Mouse (Mus musculus) forebrain, embryonic 10.5 days (tissue): ENCODE results near the gene Polr1a. TPM values are rescaled to one million over a fixed set of nuclear protein-coding genes. Genes with fewer than 3 reads are reported as not detected.

Experiments used
- DNase-seq: peaks from one replicate; pipeline ENCODE4 v3.0.0-alpha.2; 2017; ENCODE audit warnings: low spot score; ENCODE audit errors: extremely low spot score
- H3K27ac ChIP-seq: fragments of 300-500 bp; sonication (generic); 2 replicates; pipeline ENCODE4 v1.5.1; 2016; ENCODE audit warnings: mild to moderate bottlenecking
- H3K27me3 ChIP-seq: fragments of 300-500 bp; sonication (generic); 2 replicates; pipeline ENCODE4 v1.6.1; 2016; ENCODE audit warnings: mild to moderate bottlenecking; ENCODE audit not compliant: poor library complexity, severe bottlenecking
- H3K36me3 ChIP-seq: fragments of 300-500 bp; sonication (generic); replicated peaks from 2 replicates; pipeline ENCODE4 v1.6.1; 2016; ENCODE audit warnings: mild to moderate bottlenecking, moderate library complexity
- H3K4me1 ChIP-seq: fragments of 300-500 bp; sonication (generic); 2 replicates; pipeline ENCODE4 v1.6.1; 2016
- H3K4me3 ChIP-seq: fragments of 300-500 bp; sonication (generic); 2 replicates; pipeline ENCODE4 v1.5.1; 2016; ENCODE audit warnings: mild to moderate bottlenecking, moderate library complexity
- H3K9me3 ChIP-seq: fragments of 300-500 bp; sonication (generic); 2 replicates; pipeline ENCODE4 v1.6.1; 2016; ENCODE audit warnings: mild to moderate bottlenecking, moderate library complexity
- WGBS: fragments of 180-500 bp; shearing (Covaris S2); methylation state at CpG from one replicate; pipeline ENCODE4 v1.1.7; 2016; 5-methylcytosine and 5-hydroxymethylcytosine counted together
- polyA plus RNA-seq: library from polyadenylated mRNA; unstranded; fragments of >200 nt; fragmentation: Nextera tagmentation; extraction: Ambion mirVana; gene quantifications from 2 replicates; pipeline ENCODE4 v1.2.1, GENCODE M21; 2016

Polr1a gene
- polyA plus RNA-seq, 1 experiment from 2014 or later: 49.6 TPM

DNA sequence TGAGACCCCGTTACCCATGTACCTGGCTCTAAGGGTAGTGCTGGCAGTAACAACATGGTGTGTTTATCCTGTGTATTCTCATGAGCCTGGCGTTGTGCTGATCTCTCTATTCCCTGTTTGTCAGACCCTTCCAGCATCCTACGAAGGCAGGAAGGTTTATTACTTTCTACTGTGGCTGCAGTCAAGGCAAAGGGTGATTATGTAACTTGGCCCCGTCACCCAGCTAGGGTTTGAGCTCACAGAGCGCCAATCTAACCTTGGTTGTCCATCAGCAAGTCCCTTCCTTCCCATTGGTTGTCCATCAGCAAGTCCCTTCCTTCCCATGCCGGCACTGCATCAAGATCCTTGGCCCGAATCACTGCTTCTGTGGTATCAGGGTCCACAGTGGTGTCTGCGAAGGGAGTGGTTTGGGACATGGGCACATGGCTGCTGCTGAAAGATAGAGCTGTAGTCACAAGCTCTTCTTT lies 81.6 kb downstream of the Polr1a start:
- Histone ChIP-seq H3K27me3 (no peaks in the 10 kb centered on the region), H3K36me3 (no peaks in the 10 kb centered on the region), H3K4me1 (peaks cover 36% of the 10 kb centered on the region), H3K27ac (peak overlapping the region; percentile 74), H3K9me3 (no peaks in the 10 kb centered on the region), H3K4me3 (no peak overlapping the region)
- no peak for DNase-seq
- 63% methylated on average over 8 of the region's 8 CpGs for WGBS

- Histone ChIP-seq H3K4me3 (no peak overlapping the region), H3K4me1 (peaks cover 36% of the 10 kb centered on the region), H3K27ac (peak overlapping the region; percentile 74), H3K36me3 (no peaks in the 10 kb centered on the region), H3K9me3 (no peaks in the 10 kb centered on the region), H3K27me3 (no peaks in the 10 kb centered on the region)
- WGBS: 70% methylated on average over 8 of the region's 8 CpGs
- no peak for DNase-seq
These were observed 82.5 kb downstream of the Polr1a start for GRCm38 (mm10) chr6:71991190-71991932.

- 85% methylated on average over 2 of the region's 2 CpGs for WGBS
- Histone ChIP-seq H3K27ac (peak overlapping the region; percentile 74), H3K4me1 (peaks cover 36% of the 10 kb centered on the region), H3K4me3 (no peak overlapping the region), H3K27me3 (no peaks in the 10 kb centered on the region), H3K36me3 (no peaks in the 10 kb centered on the region), H3K9me3 (no peaks in the 10 kb centered on the region)
- DNase-seq: no peak
These were observed 83.1 kb downstream of the Polr1a start for GRCm38 (mm10) chr6:71991933-71992325.

GRCm38 (mm10) chr6:71994004-71994403 lies 85.2 kb downstream of the Polr1a start:
- H3K27ac ChIP-seq: no peak overlapping the region
- H3K27me3 ChIP-seq: no peaks in the 10 kb centered on the region
- H3K9me3 ChIP-seq: no peaks in the 10 kb centered on the region
- H3K36me3 ChIP-seq: no peaks in the 10 kb centered on the region
- DNase-seq: no peak
- WGBS: 92% methylated on average over 4 of the region's 4 CpGs
- peaks cover 31% of the 10 kb centered on the region for H3K4me1 ChIP-seq
- H3K4me3 ChIP-seq: no peak overlapping the region

DNA sequence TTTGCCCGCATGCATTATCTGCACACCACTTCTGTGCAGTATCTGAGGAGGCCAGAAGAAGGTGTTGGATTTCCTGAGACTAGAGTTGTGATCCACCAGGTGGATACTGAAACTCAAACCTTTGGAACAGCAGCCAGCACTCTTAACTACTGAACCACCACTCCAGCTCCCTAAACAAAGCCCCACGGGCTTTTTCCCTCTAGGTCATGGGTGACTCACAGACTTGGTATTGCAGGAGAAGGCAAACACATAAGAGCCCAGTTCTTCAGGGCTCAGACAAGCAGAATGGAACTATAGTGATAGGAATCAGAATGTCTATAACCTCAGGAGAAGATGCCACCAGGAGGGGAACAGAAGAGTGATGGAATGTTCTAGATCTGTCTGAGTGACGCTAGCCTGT lies 86.2 kb downstream of the Polr1a start:
- Histone ChIP-seq H3K36me3 (no peaks in the 10 kb centered on the region), H3K27ac (no peak overlapping the region), H3K4me3 (no peak overlapping the region), H3K27me3 (no peaks in the 10 kb centered on the region), H3K4me1 (peaks cover 23% of the 10 kb centered on the region), H3K9me3 (no peaks in the 10 kb centered on the region)
- DNase-seq: no peak
- 91% methylated on average over 3 of the region's 3 CpGs for WGBS

- Histone ChIP-seq H3K36me3 (no peaks in the 10 kb centered on the region), H3K4me3 (no peak overlapping the region), H3K27me3 (no peaks in the 10 kb centered on the region), H3K4me1 (peaks cover 3% of the 10 kb centered on the region; the same call in 1 of the 2 replicates), H3K27ac (no peak overlapping the region), H3K9me3 (no peaks in the 10 kb centered on the region)
- 100% methylated on average over 1 of the region's 1 CpGs for WGBS
- DNase-seq: no peak
These were observed 88.4 kb downstream of the Polr1a start for GRCm38 (mm10) chr6:71997215-71997614.

DNA sequence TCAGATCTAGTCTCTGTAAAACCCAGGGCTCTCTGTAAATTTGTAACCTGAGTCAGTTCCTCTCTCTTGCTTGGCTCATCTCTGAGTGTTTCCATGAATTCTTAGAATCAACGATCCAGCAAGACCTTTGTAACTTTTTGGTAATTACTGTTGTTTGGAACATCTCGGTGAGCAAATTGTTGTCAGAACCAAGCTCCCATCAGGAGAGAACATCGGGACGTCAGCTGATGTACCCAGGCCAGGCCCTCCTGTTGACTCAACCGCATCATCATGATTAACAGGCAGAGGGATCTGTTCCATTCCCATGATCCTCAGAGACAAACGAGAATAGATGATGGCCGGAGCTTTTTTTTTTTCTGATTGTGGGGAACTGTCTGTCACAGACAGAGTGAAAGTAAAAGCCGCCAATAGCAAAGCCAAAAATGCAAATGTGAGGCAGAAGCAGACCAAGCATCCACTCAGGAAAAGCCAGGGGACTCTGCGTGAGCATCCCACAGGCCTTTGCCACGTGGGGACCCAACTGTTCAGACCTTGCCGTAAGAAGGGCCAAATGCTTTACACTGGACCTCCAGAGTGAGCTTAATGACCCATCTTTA lies 91.2 kb downstream of the Polr1a start:
- Histone ChIP-seq H3K4me1 (no peaks in the 10 kb centered on the region), H3K36me3 (no peaks in the 10 kb centered on the region), H3K9me3 (no peaks in the 10 kb centered on the region), H3K27ac (no peak overlapping the region), H3K27me3 (no peaks in the 10 kb centered on the region), H3K4me3 (no peak overlapping the region)
- no peak for DNase-seq
- 88% methylated on average over 11 of the region's 11 CpGs for WGBS

- no peak for DNase-seq
- Histone ChIP-seq H3K27me3 (no peaks in the 10 kb centered on the region), H3K36me3 (no peaks in the 10 kb centered on the region), H3K4me1 (no peaks in the 10 kb centered on the region), H3K9me3 (no peaks in the 10 kb centered on the region), H3K27ac (no peak overlapping the region), H3K4me3 (no peak overlapping the region)
- WGBS: 95% methylated on average over 5 of the region's 5 CpGs
These were observed 92.4 kb downstream of the Polr1a start for GRCm38 (mm10) chr6:72001220-72001777.

- H3K4me1 ChIP-seq: no peaks in the 10 kb centered on the region
- no peak for DNase-seq
- H3K9me3 ChIP-seq: no peaks in the 10 kb centered on the region
- H3K36me3 ChIP-seq: no peaks in the 10 kb centered on the region
- 91% methylated on average over 3 of the region's 3 CpGs for WGBS
- no peak overlapping the region for H3K4me3 ChIP-seq
- H3K27me3 ChIP-seq: no peaks in the 10 kb centered on the region
- no peak overlapping the region for H3K27ac ChIP-seq
These were observed 98.8 kb downstream of the Polr1a start for GRCm38 (mm10) chr6:72007411-72008212.

GRCm38 (mm10) chr6:72008213-72008655 lies 99.4 kb downstream of the Polr1a start:
- no peak for DNase-seq
- WGBS: 93% methylated on average over 4 of the region's 4 CpGs
- Histone ChIP-seq H3K36me3 (no peaks in the 10 kb centered on the region), H3K9me3 (no peaks in the 10 kb centered on the region), H3K4me1 (no peaks in the 10 kb centered on the region), H3K27ac (no peak overlapping the region), H3K27me3 (no peaks in the 10 kb centered on the region), H3K4me3 (no peak overlapping the region)

GRCm38 (mm10) chr6:72009454-72009853 lies 100.6 kb downstream of the Polr1a start:
- Histone ChIP-seq H3K9me3 (no peaks in the 10 kb centered on the region), H3K4me3 (no peak overlapping the region), H3K36me3 (no peaks in the 10 kb centered on the region), H3K27ac (no peak overlapping the region; the same call in 1 of the 2 replicates), H3K27me3 (no peaks in the 10 kb centered on the region), H3K4me1 (no peaks in the 10 kb centered on the region)
- DNase-seq: no peak
- 88% methylated on average over 1 of the region's 1 CpGs for WGBS

- WGBS: 64% methylated on average over 4 of the region's 4 CpGs
- H3K4me1 ChIP-seq: no peaks in the 10 kb centered on the region
- H3K27ac ChIP-seq: no peak overlapping the region
- no peak for DNase-seq
- H3K9me3 ChIP-seq: no peaks in the 10 kb centered on the region
- H3K4me3 ChIP-seq: no peak overlapping the region
- no peaks in the 10 kb centered on the region for H3K36me3 ChIP-seq
- no peaks in the 10 kb centered on the region for H3K27me3 ChIP-seq
These were observed 105.2 kb downstream of the Polr1a start for GRCm38 (mm10) chr6:72014033-72014432.
